Mouse (Mus musculus) forebrain, embryonic 14.5 days (tissue): ENCODE measurements around the gene Olfr1163. TPM values are rescaled to one million over a fixed set of nuclear protein-coding genes. Genes with fewer than 3 reads are reported as not detected.
"Not testable (repeated sequence)": the region's sequence is repeated elsewhere in the genome, so short reads cannot be mapped to it uniquely, and the experiment has no call there.

ENCODE experiments used
- ATAC-seq: fragments of 200-750 bp; cut with Nextera tagmentation; 2 replicates; pipeline ENCODE4 v1.8.0; 2017; ENCODE audit warnings: mild to moderate bottlenecking, moderate library complexity
- DNase-seq: peaks from one replicate; pipeline ENCODE4 v3.0.0-alpha.2; 2015; ENCODE audit warnings: low spot score
- H3K27ac ChIP-seq: fragments of 300-500 bp; sonication (generic); 2 replicates; pipeline ENCODE4 v1.5.1; 2014; ENCODE audit warnings: low read depth, mild to moderate bottlenecking, control low read depth, low read length, moderate library complexity
- H3K27me3 ChIP-seq: fragments of 300-500 bp; sonication (generic); replicated peaks from 2 replicates; pipeline ENCODE4 v1.6.1; 2014; ENCODE audit warnings: low read length, control low read depth, mixed read lengths; ENCODE audit not compliant: control insufficient read depth, insufficient read depth
- H3K36me3 ChIP-seq: fragments of 300-500 bp; sonication (generic); 2 replicates; pipeline ENCODE4 v1.6.1; 2014; ENCODE audit warnings: low read length, control low read depth; ENCODE audit not compliant: control insufficient read depth, insufficient read depth
- H3K4me1 ChIP-seq: fragments of 300-500 bp; sonication (generic); 2 replicates; pipeline ENCODE4 v1.6.1; 2014; ENCODE audit warnings: antibody characterized with exemption, low read length, control low read depth; ENCODE audit not compliant: control insufficient read depth, insufficient read depth
- H3K4me2 ChIP-seq: fragments of 300-500 bp; sonication (generic); 2 replicates; pipeline ENCODE4 v1.6.1; 2014; ENCODE audit warnings: mild to moderate bottlenecking, control low read depth, low read length
- H3K4me3 ChIP-seq: fragments of 300-500 bp; sonication (generic); 2 replicates; pipeline ENCODE4 v1.5.1; 2014; ENCODE audit warnings: low read depth, low read length, control low read depth
- H3K9ac ChIP-seq: fragments of 300-500 bp; sonication (generic); 2 replicates; pipeline ENCODE4 v1.6.1; 2014; ENCODE audit warnings: mild to moderate bottlenecking, low read length, control low read depth, moderate library complexity
- H3K9me3 ChIP-seq: fragments of 300-500 bp; sonication (generic); replicated peaks from 2 replicates; pipeline ENCODE4 v1.6.1; 2016; ENCODE audit warnings: low read length, control low read depth, mixed read lengths; ENCODE audit not compliant: control insufficient read depth
- WGBS: fragments of 180-500 bp; shearing (Covaris S2); extraction: QIAGEN DNeasy Blood & Tissue Kit; methylation state at CpG from one replicate; pipeline ENCODE4 v1.1.7; 2014; 5-methylcytosine and 5-hydroxymethylcytosine counted together
- polyA plus RNA-seq: library from polyadenylated mRNA; unstranded; fragments of >200 nt; fragmentation: Nextera tagmentation; extraction: Ambion mirVana; gene quantifications from 2 replicates; pipeline ENCODE4 v1.2.1, GENCODE M21; 2014

Gene Olfr1163
- polyA plus RNA-seq = not detected in 2 replicates

DNA sequence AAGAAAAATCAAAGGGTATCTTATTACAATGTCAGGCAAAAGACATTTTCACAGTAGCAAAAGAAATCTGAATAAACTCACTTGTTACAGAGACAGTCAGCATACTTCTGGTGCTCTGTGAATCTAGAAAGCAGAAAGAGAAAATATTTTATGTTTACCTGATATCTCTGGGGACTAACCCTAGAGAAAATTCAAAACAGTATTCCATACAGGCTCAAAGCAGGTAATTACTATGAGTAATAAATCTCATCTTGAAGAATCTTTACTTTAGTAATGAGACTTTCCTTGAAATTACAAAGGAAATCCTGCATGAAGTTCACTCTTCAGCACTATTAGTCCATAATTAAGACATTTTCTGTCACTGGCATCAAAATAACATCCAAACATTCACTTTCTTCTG lies at the start of gene Olfr1163:
Gene Olfr1163 (minus strand): TSS at position 101 of the 400 bp plus-strand sequence.
- Histone ChIP-seq H3K4me3 (no peak within 1 kb of the TSS), H3K9ac (no peak within 1 kb of the TSS), H3K9me3 (no peaks in the 10 kb centered on the region), H3K27ac (no peak within 1 kb of the TSS), H3K27me3 (no peaks in the 10 kb centered on the region), H3K36me3 (no peaks in the 10 kb centered on the region), H3K4me2 (no peak within 1 kb of the TSS), H3K4me1 (no peaks in the 10 kb centered on the region)
- DNase-seq (no peak), ATAC-seq (no peak)

DNA sequence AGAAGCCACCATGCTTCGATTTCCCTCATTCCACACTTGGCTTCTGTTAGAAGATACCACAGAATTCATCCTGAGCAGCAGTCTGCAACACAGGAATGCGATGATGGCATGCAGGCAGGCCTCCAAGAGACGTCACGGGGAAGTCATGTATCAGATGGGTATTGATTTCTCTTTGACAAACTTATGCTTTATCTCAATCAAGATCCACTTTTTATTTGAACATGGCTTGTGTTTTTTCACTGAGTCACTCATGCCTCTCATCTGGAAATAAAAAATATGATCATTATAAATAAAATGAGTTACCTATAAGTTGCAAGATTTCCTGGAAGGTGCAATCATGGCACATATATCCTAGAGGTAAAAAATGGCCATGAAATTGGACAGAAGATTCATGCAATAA lies 22.2 kb upstream of the Olfr1163 start, which contains the start of gene Olfr1164:
Gene Olfr1164 (minus strand): TSS at position 101 of the 400 bp plus-strand sequence.
- 74% methylated on average over 4 of the region's 4 CpGs for WGBS
- no peaks in the 10 kb centered on the region for H3K36me3 ChIP-seq
- no peak for ATAC-seq

DNA sequence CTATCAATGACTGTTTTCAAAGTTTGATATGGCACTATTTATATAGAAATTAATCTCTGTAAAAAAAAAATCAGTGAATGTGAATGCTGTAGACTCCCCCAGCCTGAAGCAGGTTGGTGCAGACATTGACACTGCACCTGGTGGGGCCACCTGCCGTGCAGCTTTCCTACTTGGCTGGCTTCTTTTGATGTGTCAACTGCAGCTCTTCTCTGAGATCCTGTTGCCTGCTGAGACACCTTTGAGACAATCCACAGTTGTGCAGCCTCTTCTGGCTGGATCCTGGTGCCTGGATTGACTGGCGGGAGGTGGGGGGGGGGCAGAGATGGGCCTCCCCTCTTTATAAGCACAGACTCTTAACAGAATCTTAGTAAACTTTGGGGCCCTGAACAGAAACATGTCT lies 8.0 kb downstream of the Olfr1163 start:
- no peak overlapping the region for H3K4me3 ChIP-seq
- H3K4me2 ChIP-seq = no peak overlapping the region
- H3K36me3 ChIP-seq = no peaks in the 10 kb centered on the region
- no peak overlapping the region for H3K27ac ChIP-seq
- H3K9ac ChIP-seq = no peak overlapping the region
- no peaks in the 10 kb centered on the region for H3K9me3 ChIP-seq
- WGBS = 75% methylated on average over 2 of the region's 2 CpGs
- no peaks in the 10 kb centered on the region for H3K4me1 ChIP-seq
- DNase-seq (no peak), ATAC-seq (no peak)
- H3K27me3 ChIP-seq = no peaks in the 10 kb centered on the region

More for the DNA sequence above, 22.2 kb upstream of the Olfr1163 start, which contains the start of gene Olfr1164:
- Histone ChIP-seq H3K27ac (no peak within 1 kb of the TSS), H3K4me3 (no peak within 1 kb of the TSS), H3K4me1 (no peaks in the 10 kb centered on the region), H3K9me3 (no peaks in the 10 kb centered on the region), H3K9ac (no peak within 1 kb of the TSS), H3K27me3 (no peaks in the 10 kb centered on the region), H3K4me2 (no peak within 1 kb of the TSS)
- DNase-seq = no peak

DNA sequence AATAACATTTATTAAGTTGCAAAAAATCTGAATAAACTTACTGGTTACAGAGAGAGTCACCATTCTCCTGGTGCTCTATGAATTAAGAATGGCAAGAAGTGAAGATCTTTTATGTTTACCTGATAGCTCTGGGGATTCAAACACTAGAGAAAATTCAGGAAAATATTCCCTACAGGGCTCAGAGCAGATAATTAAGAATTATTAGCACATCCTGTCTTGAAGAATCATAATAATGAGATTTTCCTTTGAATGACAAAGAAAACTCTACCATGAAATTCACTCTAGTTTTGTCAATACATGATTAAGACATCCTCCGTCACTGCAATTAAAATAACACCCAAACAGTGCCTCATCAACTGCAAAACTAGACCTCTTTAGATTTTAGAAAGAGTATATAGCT lies 20.6 kb downstream of the Olfr1163 start, which contains the start of gene Olfr1162:
Gene Olfr1162 (minus strand): TSS at position 101 of the 400 bp plus-strand sequence.
- Histone ChIP-seq H3K4me1 (no peaks in the 10 kb centered on the region), H3K4me3 (no peak within 1 kb of the TSS), H3K27ac (no peak within 1 kb of the TSS), H3K9ac (no peak within 1 kb of the TSS), H3K36me3 (no peaks in the 10 kb centered on the region), H3K9me3 (no peaks in the 10 kb centered on the region), H3K27me3 (no peaks in the 10 kb centered on the region), H3K4me2 (no peak within 1 kb of the TSS)
- no peak for ATAC-seq
- 83% methylated on average over 1 of the region's 1 CpGs for WGBS
- DNase-seq = no peak

DNA sequence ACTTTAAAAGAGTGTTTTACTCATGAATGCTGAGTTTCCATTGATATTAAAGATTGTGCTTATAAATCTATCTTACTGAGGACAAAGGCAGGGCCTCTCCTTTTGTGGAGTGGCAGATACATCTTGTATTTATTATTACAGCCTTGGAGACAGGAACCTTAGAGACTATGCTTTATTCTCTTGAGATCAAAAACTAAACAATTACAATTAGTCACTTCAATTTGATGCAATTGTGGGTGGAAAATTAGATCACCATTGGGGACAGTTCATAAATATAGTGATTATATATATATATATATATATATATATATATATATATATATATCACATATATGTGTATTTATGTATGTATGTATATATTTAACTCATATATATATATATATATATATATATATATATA lies 34.0 kb downstream of the Olfr1163 start, which contains the start of gene Olfr73:
Gene Olfr73 (minus strand): TSS at position 101 of the 400 bp plus-strand sequence.
- Histone ChIP-seq H3K27me3 (no peaks in the 10 kb centered on the region), H3K9me3 (no peaks in the 10 kb centered on the region), H3K4me3 (no peak within 1 kb of the TSS), H3K4me1 (no peaks in the 10 kb centered on the region), H3K27ac (no peak within 1 kb of the TSS), H3K4me2 (no peak within 1 kb of the TSS), H3K9ac (no peak within 1 kb of the TSS), H3K36me3 (no peaks in the 10 kb centered on the region)
- DNase-seq = no peak
- no peak for ATAC-seq

DNA sequence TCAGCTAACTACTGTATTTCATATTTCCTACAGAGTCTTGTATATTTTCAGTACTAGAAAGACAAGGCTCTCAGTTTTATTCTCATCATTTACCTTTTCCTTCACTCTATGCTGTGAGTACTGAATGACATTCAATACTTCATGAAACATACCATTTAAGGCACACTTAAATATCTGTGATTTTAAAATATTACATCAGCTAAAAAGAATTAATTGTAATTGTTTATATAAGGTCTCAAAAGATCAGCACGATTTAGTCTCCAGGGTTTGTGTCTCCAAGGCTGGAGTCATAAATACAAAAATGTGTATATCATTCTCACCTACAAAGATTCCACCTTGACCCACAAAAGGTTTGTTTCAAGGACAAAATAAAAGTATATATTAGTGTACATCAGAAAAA lies 49.2 kb downstream of the Olfr1163 start, which contains the start of gene Olfr1161:
Gene Olfr1161 (plus strand): TSS at position 301 of the 400 bp plus-strand sequence.
- not testable (repeated sequence) for DNase-seq, H3K36me3 ChIP-seq, H3K4me3 ChIP-seq, ATAC-seq, H3K9ac ChIP-seq, H3K27me3 ChIP-seq, H3K4me2 ChIP-seq, H3K9me3 ChIP-seq, H3K27ac ChIP-seq, H3K4me1 ChIP-seq
- WGBS = 87% methylated on average over 1 of the region's 1 CpGs

Other genes starting within 250 kb of the Olfr1163 start
- not detected in 2 replicates for gene Olfr1148, start 241.3 kb downstream of the Olfr1163 start, polyA plus RNA-seq
- not detected in 2 replicates for gene Olfr1150-ps1, start 227.8 kb downstream of the Olfr1163 start, polyA plus RNA-seq
- gene Olfr1151, start 216.0 kb downstream of the Olfr1163 start, polyA plus RNA-seq = not detected in 2 replicates
- not detected in 2 replicates for gene Olfr1152, start 205.3 kb downstream of the Olfr1163 start, polyA plus RNA-seq
- not detected in 2 replicates for gene Olfr1153, start 176.9 kb downstream of the Olfr1163 start, polyA plus RNA-seq
- gene Olfr1154, start 166.7 kb downstream of the Olfr1163 start, polyA plus RNA-seq = not detected in 2 replicates
- not detected in 2 replicates for gene Olfr1155, start 126.7 kb downstream of the Olfr1163 start, polyA plus RNA-seq
- gene Olfr1156, start 118.7 kb downstream of the Olfr1163 start, polyA plus RNA-seq = not detected in 2 replicates
- gene Olfr1157, start 103.5 kb downstream of the Olfr1163 start, polyA plus RNA-seq = not detected in 2 replicates
- not detected in 2 replicates for gene Olfr74, start 97.2 kb downstream of the Olfr1163 start, polyA plus RNA-seq
- gene Olfr1158, start 81.7 kb downstream of the Olfr1163 start, polyA plus RNA-seq = not detected in 2 replicates
- gene Olfr1160, start 63.6 kb downstream of the Olfr1163 start, polyA plus RNA-seq = not detected in 2 replicates
- not detected in 2 replicates for gene Olfr1161, start 49.1 kb downstream of the Olfr1163 start, polyA plus RNA-seq
- gene Olfr73, start 34.1 kb downstream of the Olfr1163 start, polyA plus RNA-seq = not detected in 2 replicates
- gene Olfr1162, start 20.7 kb downstream of the Olfr1163 start, polyA plus RNA-seq = not detected in 2 replicates
- gene Olfr1164, start 22.1 kb upstream of the Olfr1163 start, polyA plus RNA-seq = not detected in 2 replicates
- not detected in 2 replicates for gene Olfr1166, start 56.4 kb upstream of the Olfr1163 start, polyA plus RNA-seq
- not detected in 2 replicates for gene Olfr1167, start 83.4 kb upstream of the Olfr1163 start, polyA plus RNA-seq
- gene Olfr1168, start 110.0 kb upstream of the Olfr1163 start, polyA plus RNA-seq = not detected in 2 replicates
- gene Olfr1170, start 156.5 kb upstream of the Olfr1163 start, polyA plus RNA-seq = not detected in 2 replicates
- not detected in 2 replicates for gene Olfr1173, start 208.0 kb upstream of the Olfr1163 start, polyA plus RNA-seq
- gene Olfr1174-ps, start 243.3 kb upstream of the Olfr1163 start, polyA plus RNA-seq = not detected in 2 replicates